Mouse (Mus musculus) effector memory CD4-positive, alpha-beta T cell, adult 5 months (primary cell): ENCODE measurements around the gene Sri. TPM values are rescaled to one million over a fixed set of nuclear protein-coding genes. Genes with fewer than 3 reads are reported as not detected.

Source experiments
- polyA plus RNA-seq: library from polyadenylated mRNA; unstranded; fragments of 100-300 nt; shearing (Covaris generic); gene quantifications from one replicate; pipeline ENCODE4 v1.2.1, GENCODE M21; 2017

The Sri gene
- 501 TPM for polyA plus RNA-seq

GRCm38 (mm10) chr5:8045855-8046254 lies at the start of gene Sri:
Sri (plus strand) TSS chr5:8046078.

Other genes with a start within 250 kb of the Sri start
- gene Steap4, start 85.6 kb upstream of the Sri start, polyA plus RNA-seq, result not detected